Mouse (Mus musculus): Measurements from ENCODE around the gene Macf1.

GRCm38 (mm10) chr4:123524746-123525145 lies 159.4 kb downstream of the Macf1 start:
- no peak for TF ChIP-seq CTCF (IDR thresholded peaks at IDR 0.05; ENCODE audit: extremely low read depth, insufficient read depth, low read length)
- no peak for TF ChIP-seq POLR2A (IDR thresholded peaks at IDR 0.05; ENCODE audit: extremely low read depth, insufficient read depth, low read length)
